25 mouse cellular contexts compared by ENCODE assay signal in genomic region chr17:41153736-41154453, GRCm38 (mm10).
DNase-seq lines count a peak whose midpoint lies in the region; ATAC-seq and TF ChIP-seq lines count a peak whose summit lies in the region.
"Had no signal": no experiment of that assay in that cellular context is flagged by ENCODE, and none has a peak within 500 bp of the region (broad histone marks: within the 10 kb centered on the region; RNA-seq: fewer than 3 reads in every experiment).

No protein-coding gene starts in this region.

- TF ChIP-seq CTCF in brain, embryonic 14.5 days (IDR thresholded peaks at IDR 0.05; ENCODE audit: borderline replicate concordance, extremely low read depth, insufficient read depth, insufficient read length): no peak
- TF ChIP-seq CTCF in forebrain, postnatal 0 days (IDR thresholded peaks at IDR 0.05; ENCODE audit: low read depth): no peak

- intact Hi-C loops in left cerebral cortex, postnatal 25 days (cut with DNase I): no loop called here

- no peaks in the 10 kb centered on the region for H3K4me1 ChIP-seq in forebrain, postnatal 0 days (ENCODE audit: insufficient read depth)
- H3K4me1 ChIP-seq: limb, embryonic 10.5 days; liver, embryonic 15.5 days; lung, embryonic 15.5 days; megakaryocyte, embryonic 14.5 days; neural tube, embryonic 12.5 days had no signal

- no peak overlapping the region for H3K4me3 ChIP-seq in forebrain, postnatal 0 days (ENCODE audit: low read depth, low read length)
- H3K4me3 ChIP-seq: limb, embryonic 10.5 days; liver, embryonic 15.5 days; lung, embryonic 15.5 days; megakaryocyte, embryonic 14.5 days; neural tube, embryonic 12.5 days had no signal

- no peaks in the 10 kb centered on the region for H3K27me3 ChIP-seq in forebrain, postnatal 0 days (ENCODE audit: insufficient read depth, low read length)
- H3K27me3 ChIP-seq: liver, embryonic 15.5 days; lung, embryonic 15.5 days; megakaryocyte, embryonic 14.5 days; neural tube, embryonic 12.5 days had no signal

- WGBS in forebrain, postnatal 0 days: 44% methylated on average over 3 of the region's 3 CpGs

- ATAC-seq in forebrain, postnatal 0 days: peak; percentile 90
- no peak for ATAC-seq in inflammation-experienced regulatory T-cells, adult 6 months
- ATAC-seq: intestine, postnatal 0 days had no signal

- no peak overlapping the region for H3K9ac ChIP-seq in forebrain, postnatal 0 days
- H3K9ac ChIP-seq: liver, embryonic 15.5 days; lung, embryonic 15.5 days; neural tube, embryonic 12.5 days had no signal

- TF ChIP-seq POLR2A in brain, embryonic 14.5 days (IDR thresholded peaks at IDR 0.05; ENCODE audit: borderline replicate concordance, extremely low read depth, insufficient read depth, insufficient read length, poor library complexity, severe bottlenecking): no peak

- no peaks in the 10 kb centered on the region for H3K9me3 ChIP-seq in forebrain, postnatal 0 days (ENCODE audit: low read length)
- H3K9me3 ChIP-seq: limb, embryonic 10.5 days; liver, embryonic 15.5 days; lung, embryonic 15.5 days; megakaryocyte, embryonic 14.5 days; neural tube, embryonic 12.5 days had no signal

- no peaks in the 10 kb centered on the region for H3K36me3 ChIP-seq in forebrain, postnatal 0 days (ENCODE audit: insufficient read depth)
- H3K36me3 ChIP-seq: limb, embryonic 10.5 days; liver, embryonic 15.5 days; lung, embryonic 15.5 days; neural tube, embryonic 12.5 days had no signal

- no peak overlapping the region for H3K4me2 ChIP-seq in forebrain, postnatal 0 days (ENCODE audit: low read depth)
- H3K4me2 ChIP-seq: heart, embryonic 11.5 days; liver, embryonic 15.5 days; lung, embryonic 15.5 days; neural tube, embryonic 12.5 days had no signal

- peak overlapping the region; percentile 40 for H3K27ac ChIP-seq in forebrain, postnatal 0 days (ENCODE audit: low read depth, low read length)
- H3K27ac ChIP-seq: limb, embryonic 10.5 days; liver, embryonic 15.5 days; lung, embryonic 15.5 days; neural tube, embryonic 12.5 days had no signal

- DNase-seq in frontal cortex, adult 2 months (ENCODE audit: extremely low spot score in 1 of 2, low spot score in 1 of 2): peak; percentile 1 to 18
- DNase-seq in frontal cortex, postnatal 10 days (ENCODE audit: low spot score in 2 of 2): no peak
- DNase-seq in left cerebral cortex, postnatal 25 days (ENCODE audit: low spot score in 2 of 2): peak; percentile 4 to 50
- no peak for DNase-seq in left cerebral cortex, adult 8-10 months (ENCODE audit: low spot score in 2 of 2)
- peak; percentile 50 for DNase-seq in brain, embryonic 14.5 days (ENCODE audit: low read depth)
- DNase-seq in forebrain, postnatal 0 days: peak; percentile 30
- no peak for DNase-seq in adrenal gland, postnatal 14 days
- DNase-seq: adrenal gland, adult 2 months; cerebellum, adult 9-11 months; heart, adult 11 months; kidney, postnatal 4 days; liver; lung, postnatal 36 days; retina, postnatal 1 day; right cerebral cortex, postnatal 25 days; spleen, adult 18-20 months; thymus, postnatal 14 days had no signal

Comparison
In these comparisons a context has a peak if more than half of its experiments do, and no peak if none do; other contexts are left out.
1. DNase-seq: peak in frontal cortex, adult 2 months (2 of 2), left cerebral cortex, postnatal 25 days (2 of 2), brain, embryonic 14.5 days (single experiment) and forebrain, postnatal 0 days (single experiment); none in frontal cortex, postnatal 10 days (0 of 2), left cerebral cortex, adult 8-10 months (0 of 2) and adrenal gland, postnatal 14 days (single experiment).